Mouse (Mus musculus): ENCODE measurements at regions not wholly inside any gene's neighbourhood (a gene's known extent, or its start where the extent isn't known, plus 50 kb on each side); places are given as distances from the start of the nearest gene placed in this dataset.

DNA sequence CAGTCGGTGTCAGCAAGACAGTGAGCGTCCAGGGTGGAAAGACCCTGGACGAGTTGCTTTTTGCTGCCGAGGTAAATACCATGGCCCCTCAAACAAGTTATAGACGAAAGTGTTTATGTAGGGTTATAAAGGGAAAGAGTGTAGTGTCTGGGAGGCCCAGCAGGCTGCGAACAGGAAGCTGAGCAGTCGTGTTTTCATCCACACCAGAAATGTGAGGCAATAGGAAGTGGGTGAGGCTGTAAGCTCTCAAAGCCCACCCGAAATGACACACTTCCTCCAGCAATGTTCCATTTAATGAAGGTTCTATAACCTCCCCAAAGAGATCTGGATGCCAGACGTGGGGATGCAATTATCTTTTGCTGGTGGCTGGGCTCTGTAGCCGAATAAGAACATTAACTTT is 451.5 kb downstream of the Etnk1 start:
- TF ChIP-seq CTCF (IDR thresholded peaks at IDR 0.05; ENCODE audit: extremely low read depth, insufficient read depth, low read length) (no peak), POLR2A (IDR thresholded peaks at IDR 0.05; ENCODE audit: extremely low read depth, insufficient read depth, low read length) (no peak)

Data from cortical plate, adult 2 months (tissue).